Mouse (Mus musculus) kidney, embryonic 14.5 days (tissue): ENCODE measurements around the gene Cox10. TPM values are rescaled to one million over a fixed set of nuclear protein-coding genes. Genes with fewer than 3 reads are reported as not detected.
"Not testable (repeated sequence)": the region's sequence is repeated elsewhere in the genome, so short reads cannot be mapped to it uniquely, and the experiment has no call there.

Source experiments
- ATAC-seq: fragments of 200-750 bp; cut with Nextera tagmentation; 2 replicates; pipeline ENCODE4 v1.8.0; 2017; ENCODE audit warnings: moderate number of reproducible peaks, mild to moderate bottlenecking, moderate TSS enrichment, moderate library complexity; ENCODE audit not compliant: low FRiP score, low TSS enrichment
- H3K27ac ChIP-seq: fragments of 300-500 bp; sonication (generic); 2 replicates; pipeline ENCODE4 v1.5.1; 2014; ENCODE audit warnings: low read depth, mild to moderate bottlenecking, low read length, moderate library complexity, mixed read lengths
- H3K27me3 ChIP-seq: fragments of 300-500 bp; sonication (generic); 2 replicates; pipeline ENCODE4 v1.6.1; 2014; ENCODE audit warnings: mild to moderate bottlenecking, low read length; ENCODE audit not compliant: control insufficient read depth, insufficient read depth
- H3K36me3 ChIP-seq: fragments of 300-500 bp; sonication (generic); 2 replicates; pipeline ENCODE4 v1.6.1; 2014; ENCODE audit warnings: low read length, mixed read lengths; ENCODE audit not compliant: control insufficient read depth, insufficient read depth
- H3K4me1 ChIP-seq: fragments of 300-500 bp; sonication (generic); 2 replicates; pipeline ENCODE4 v1.6.1; 2014; ENCODE audit warnings: low read length, mixed read lengths; ENCODE audit not compliant: control insufficient read depth, insufficient read depth
- H3K4me2 ChIP-seq: fragments of 300-500 bp; sonication (generic); replicated peaks from 2 replicates; pipeline ENCODE4 v1.6.1; 2014; ENCODE audit warnings: low read depth, mild to moderate bottlenecking, low read length
- H3K4me3 ChIP-seq: fragments of 300-500 bp; sonication (generic); 2 replicates; pipeline ENCODE4 v1.5.1; 2014; ENCODE audit warnings: mild to moderate bottlenecking, low read length
- H3K9ac ChIP-seq: fragments of 300-500 bp; sonication (generic); 2 replicates; pipeline ENCODE4 v1.6.1; 2014; ENCODE audit warnings: low read depth, mild to moderate bottlenecking, low read length, moderate library complexity
- H3K9me3 ChIP-seq: fragments of 300-500 bp; sonication (generic); 2 replicates; pipeline ENCODE4 v1.6.1; 2016; ENCODE audit warnings: low read length; ENCODE audit not compliant: control insufficient read depth
- WGBS: fragments of 180-500 bp; shearing (Covaris S2); extraction: QIAGEN DNeasy Blood & Tissue Kit; methylation state at CpG from one replicate; pipeline ENCODE4 v1.1.7; 2014; 5-methylcytosine and 5-hydroxymethylcytosine counted together
- polyA plus RNA-seq: library from polyadenylated mRNA; unstranded; fragments of >200 nt; fragmentation: Nextera tagmentation; extraction: Ambion mirVana; gene quantifications from 2 replicates; pipeline ENCODE4 v1.2.1, GENCODE M21; 2014

Cox10 gene
- polyA plus RNA-seq, result 30.0 and 30.2 TPM in 2 replicates

- Histone ChIP-seq H3K4me1 (peaks cover 8% of the 10 kb centered on the region), H3K36me3 (no peaks in the 10 kb centered on the region; the same call in 1 of the 2 replicates), H3K9me3 (no peaks in the 10 kb centered on the region), H3K27me3 (no peaks in the 10 kb centered on the region), H3K4me3 (peak within 1 kb of the TSS; percentile 89), H3K9ac (peak within 1 kb of the TSS; percentile 80), H3K4me2 (peak within 1 kb of the TSS; percentile 77), H3K27ac (peak within 1 kb of the TSS; percentile 80; the same call in 1 of the 2 replicates)
- under 1% methylated on average over 44 of the region's 45 CpGs for WGBS
- ATAC-seq, result peak; percentile 97
These were observed at the start of gene Cox10 for GRCm38 (mm10) chr11:64078956-64079726. Cox10 (minus strand) TSS chr11:64079468.

DNA sequence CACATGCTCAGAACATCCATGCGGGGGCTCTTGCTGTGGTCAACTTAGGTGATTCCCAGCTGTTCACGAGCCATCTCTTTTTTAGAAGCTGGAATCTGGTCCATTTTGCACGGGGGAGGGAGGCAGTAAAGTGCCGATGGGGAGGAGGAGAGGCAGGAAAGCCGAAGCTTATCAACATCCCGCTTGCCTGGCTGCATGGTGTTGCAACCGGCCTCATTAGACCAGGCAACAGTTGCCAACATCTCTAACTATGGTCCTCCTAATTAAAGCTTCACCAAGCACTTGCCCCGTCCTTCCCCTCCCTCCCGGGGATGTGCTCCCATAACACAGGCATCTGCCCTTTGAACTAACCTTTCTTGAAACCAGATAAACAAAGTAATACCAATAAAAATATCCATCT is 48.7 kb upstream of the Cox10 start:
- Histone ChIP-seq H3K9me3 (no peaks in the 10 kb centered on the region), H3K27ac (no peak overlapping the region), H3K4me2 (no peak overlapping the region), H3K4me1 (no peaks in the 10 kb centered on the region), H3K4me3 (no peak overlapping the region), H3K27me3 (no peaks in the 10 kb centered on the region), H3K36me3 (no peaks in the 10 kb centered on the region), H3K9ac (no peak overlapping the region)
- ATAC-seq, result no peak
- 42% methylated on average over 9 of the region's 9 CpGs for WGBS

DNA sequence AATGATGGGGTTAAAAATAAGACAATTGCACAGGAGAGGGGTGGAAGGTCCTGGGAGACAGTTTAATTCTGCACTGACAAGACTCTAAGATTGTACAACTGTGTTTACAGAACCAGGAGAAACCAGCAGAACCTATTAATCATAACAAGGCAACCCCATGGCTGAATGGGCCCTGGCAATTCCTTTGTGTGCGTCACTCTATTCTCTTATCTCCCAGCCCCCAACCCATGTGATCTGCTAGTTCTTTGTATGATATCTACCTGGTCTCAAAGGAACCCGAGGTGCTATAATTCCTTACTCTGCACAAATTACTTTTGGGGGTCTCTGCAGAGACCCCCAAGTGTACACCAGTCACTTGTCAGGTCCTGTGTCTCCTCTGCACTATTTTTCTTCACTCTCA is 46.2 kb upstream of the Cox10 start:
- Histone ChIP-seq H3K4me2 (no peak overlapping the region), H3K9me3 (no peaks in the 10 kb centered on the region), H3K27me3 (no peaks in the 10 kb centered on the region), H3K4me3 (no peak overlapping the region), H3K4me1 (no peaks in the 10 kb centered on the region), H3K27ac (no peak overlapping the region), H3K9ac (no peak overlapping the region), H3K36me3 (no peaks in the 10 kb centered on the region)
- WGBS, result 55% methylated on average over 2 of the region's 2 CpGs
- ATAC-seq, result no peak

GRCm38 (mm10) chr11:64123174-64123573 is 43.9 kb upstream of the Cox10 start:
- not testable (repeated sequence) for H3K4me2 ChIP-seq, H3K9ac ChIP-seq, H3K36me3 ChIP-seq, H3K4me1 ChIP-seq, H3K27me3 ChIP-seq, H3K9me3 ChIP-seq, H3K4me3 ChIP-seq, H3K27ac ChIP-seq, ATAC-seq
- WGBS, result 86% methylated on average over 6 of the region's 6 CpGs

DNA sequence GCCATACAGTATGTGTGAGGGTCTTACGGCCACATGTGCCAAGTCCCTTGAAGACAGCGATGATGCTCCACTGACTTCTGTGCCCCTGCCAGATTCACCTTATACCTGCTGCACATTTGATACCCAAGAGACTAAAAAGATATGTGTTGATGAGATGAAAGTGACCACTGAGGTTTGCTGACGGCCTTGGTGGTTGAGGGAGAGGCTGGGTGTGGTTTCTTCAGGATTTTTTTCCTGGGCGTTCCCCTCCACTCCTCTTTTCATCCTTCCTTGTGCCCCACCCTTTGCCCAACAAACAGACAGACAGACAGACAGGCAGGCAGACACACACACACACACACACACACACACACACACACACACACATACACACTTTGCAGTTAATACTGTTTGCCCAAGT is 37.4 kb upstream of the Cox10 start:
- no peaks in the 10 kb centered on the region for H3K4me1 ChIP-seq
- no peak for ATAC-seq
- H3K4me2 ChIP-seq, result no peak overlapping the region
- H3K9me3 ChIP-seq, result no peaks in the 10 kb centered on the region
- WGBS, result 86% methylated on average over 4 of the region's 4 CpGs
- no peak overlapping the region for H3K9ac ChIP-seq
- H3K27me3 ChIP-seq, result no peaks in the 10 kb centered on the region
- no peak overlapping the region for H3K4me3 ChIP-seq
- no peak overlapping the region for H3K27ac ChIP-seq
- no peaks in the 10 kb centered on the region for H3K36me3 ChIP-seq

DNA sequence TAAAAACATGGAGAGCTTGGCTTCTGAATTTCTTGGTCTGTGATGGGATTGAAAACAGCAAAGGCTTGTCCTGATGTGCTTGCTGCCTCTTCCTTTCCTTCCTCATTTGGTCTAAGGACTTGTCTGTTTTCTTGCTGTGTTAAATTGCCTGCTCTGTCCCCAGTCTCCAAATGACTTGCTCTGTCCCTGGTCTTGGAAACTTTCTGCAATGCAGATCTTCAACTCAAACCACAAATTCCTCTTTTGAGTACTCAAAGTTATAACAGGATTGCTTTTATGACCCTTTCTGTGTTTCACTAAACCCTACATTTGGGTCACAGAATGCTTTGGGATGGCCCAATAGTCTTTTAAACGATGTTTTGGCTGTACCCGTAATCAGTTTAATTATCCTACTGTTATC is 36.6 kb upstream of the Cox10 start:
- no peaks in the 10 kb centered on the region for H3K36me3 ChIP-seq
- ATAC-seq, result no peak
- no peak overlapping the region for H3K4me2 ChIP-seq
- 80% methylated on average over 2 of the region's 2 CpGs for WGBS
- no peak overlapping the region for H3K9ac ChIP-seq
- H3K27ac ChIP-seq, result no peak overlapping the region
- H3K4me3 ChIP-seq, result no peak overlapping the region
- H3K4me1 ChIP-seq, result no peaks in the 10 kb centered on the region
- H3K27me3 ChIP-seq, result no peaks in the 10 kb centered on the region
- H3K9me3 ChIP-seq, result no peaks in the 10 kb centered on the region

- ATAC-seq, result no peak
- Histone ChIP-seq H3K9ac (no peak overlapping the region), H3K27ac (no peak overlapping the region), H3K36me3 (no peaks in the 10 kb centered on the region), H3K4me3 (no peak overlapping the region), H3K27me3 (no peaks in the 10 kb centered on the region), H3K4me2 (no peak overlapping the region), H3K4me1 (no peaks in the 10 kb centered on the region), H3K9me3 (no peaks in the 10 kb centered on the region)
- WGBS, result 79% methylated on average over 9 of the region's 9 CpGs
These were observed 35.8 kb upstream of the Cox10 start for GRCm38 (mm10) chr11:64115101-64115500.

DNA sequence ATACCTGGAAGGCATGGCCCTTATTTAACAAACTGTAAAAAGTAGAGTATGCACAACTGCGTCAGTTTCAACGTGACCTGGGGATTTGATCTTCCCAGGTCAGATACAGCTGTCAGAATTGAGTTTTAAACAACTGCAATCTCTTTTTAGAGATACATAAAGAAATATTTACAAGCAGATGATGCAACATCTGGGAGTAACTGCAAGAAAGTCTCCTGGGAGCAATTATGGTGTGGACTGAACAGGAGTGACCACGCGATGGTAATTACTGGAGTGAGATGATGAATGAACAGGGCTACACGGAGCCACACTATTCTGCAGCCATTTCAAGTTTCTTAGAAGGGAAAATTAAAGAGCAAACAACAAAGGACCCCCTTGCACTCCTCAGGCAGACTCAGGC is 20.8 kb upstream of the Cox10 start:
- H3K4me3 ChIP-seq, result no peak overlapping the region
- H3K9ac ChIP-seq, result no peak overlapping the region; the same call in 1 of the 2 replicates
- no peaks in the 10 kb centered on the region for H3K9me3 ChIP-seq
- H3K4me1 ChIP-seq, result no peaks in the 10 kb centered on the region
- H3K27ac ChIP-seq, result no peak overlapping the region
- ATAC-seq, result no peak
- no peak overlapping the region for H3K4me2 ChIP-seq
- no peaks in the 10 kb centered on the region for H3K36me3 ChIP-seq
- 82% methylated on average over 5 of the region's 5 CpGs for WGBS
- no peaks in the 10 kb centered on the region for H3K27me3 ChIP-seq

GRCm38 (mm10) chr11:64093058-64093457 is 13.8 kb upstream of the Cox10 start:
- H3K27me3 ChIP-seq, result no peaks in the 10 kb centered on the region
- 96% methylated on average over 4 of the region's 4 CpGs for WGBS
- H3K36me3 ChIP-seq, result no peaks in the 10 kb centered on the region
- H3K4me3 ChIP-seq, result no peak overlapping the region
- ATAC-seq, result no peak
- no peak overlapping the region for H3K4me2 ChIP-seq
- H3K9me3 ChIP-seq, result no peaks in the 10 kb centered on the region
- H3K9ac ChIP-seq, result no peak overlapping the region
- no peak overlapping the region for H3K27ac ChIP-seq
- no peaks in the 10 kb centered on the region for H3K4me1 ChIP-seq
